Mouse (Mus musculus) kidney, postnatal 0 days (tissue): ENCODE measurements around the gene Inhbe. TPM values are rescaled to one million over a fixed set of nuclear protein-coding genes. Genes with fewer than 3 reads are reported as not detected.

ENCODE experiments used
- ATAC-seq: fragments of 200-750 bp; cut with Nextera tagmentation; replicated peaks from 2 replicates; pipeline ENCODE4 v1.8.0; 2017; ENCODE audit warnings: low read depth, moderate number of reproducible peaks, moderate TSS enrichment, moderate library complexity; ENCODE audit not compliant: low FRiP score
- DNase-seq: peaks from one replicate; pipeline ENCODE4 v3.0.0-alpha.2; 2016; ENCODE audit warnings: low spot score
- H3K27ac ChIP-seq: fragments of 300-500 bp; sonication (generic); 2 replicates; pipeline ENCODE4 v1.5.1; 2014; ENCODE audit warnings: mild to moderate bottlenecking
- H3K27me3 ChIP-seq: fragments of 300-500 bp; sonication (generic); 2 replicates; pipeline ENCODE4 v1.6.1; 2014; ENCODE audit warnings: low read length, mixed read lengths; ENCODE audit not compliant: insufficient read depth
- H3K36me3 ChIP-seq: fragments of 300-500 bp; sonication (generic); 2 replicates; pipeline ENCODE4 v1.6.1; 2014; ENCODE audit warnings: low read length, mixed read lengths; ENCODE audit not compliant: insufficient read depth
- H3K4me1 ChIP-seq: fragments of 300-500 bp; sonication (generic); replicated peaks from 2 replicates; pipeline ENCODE4 v1.6.1; 2014; ENCODE audit warnings: antibody characterized with exemption, low read length, mixed read lengths; ENCODE audit not compliant: insufficient read depth
- H3K4me2 ChIP-seq: fragments of 300-500 bp; sonication (generic); 2 replicates; pipeline ENCODE4 v1.6.1; 2014; ENCODE audit warnings: mild to moderate bottlenecking, low read length, moderate library complexity, mixed read lengths
- H3K4me3 ChIP-seq: fragments of 300-500 bp; sonication (generic); replicated peaks from 2 replicates; pipeline ENCODE4 v1.5.1; 2014; ENCODE audit warnings: low read depth, low read length
- H3K9ac ChIP-seq: fragments of 300-500 bp; sonication (generic); 2 replicates; pipeline ENCODE4 v1.6.1; 2014; ENCODE audit warnings: low read depth, low read length
- H3K9me3 ChIP-seq: fragments of 300-500 bp; sonication (generic); replicated peaks from 2 replicates; pipeline ENCODE4 v1.6.1; 2016; ENCODE audit warnings: low read length, inconsistent platforms, mixed read lengths
- CTCF ChIP-seq: IDR thresholded peaks from 2 replicates; pipeline ENCODE4 v1.5.1; 2016; ENCODE audit warnings: antibody characterized with exemption, low read depth, mild to moderate bottlenecking, moderate library complexity
- WGBS: fragments of 180-500 bp; shearing (Covaris S2); extraction: QIAGEN DNeasy Blood & Tissue Kit; methylation state at CpG from one replicate; pipeline ENCODE4 v1.1.7; 2014; 5-methylcytosine and 5-hydroxymethylcytosine counted together
- polyA plus RNA-seq: library from polyadenylated mRNA; unstranded; fragments of >200 nt; fragmentation: Nextera tagmentation; extraction: Ambion mirVana; gene quantifications from 2 replicates; pipeline ENCODE4 v1.2.1, GENCODE M21; 2015

The Inhbe gene
- polyA plus RNA-seq, result not detected in 2 replicates

GRCm38 (mm10) chr10:127353909-127354895 lies at the start of gene Inhbe:
Gene Inhbe, minus strand, starts transcription at chr10:127354411.
- DNase-seq (peak; percentile 55), ATAC-seq (no peak)
- H3K27ac ChIP-seq, result no peak within 1 kb of the TSS
- no peaks in the 10 kb centered on the region for H3K36me3 ChIP-seq
- 80% methylated on average over 18 of the region's 18 CpGs for WGBS
- no peak within 1 kb of the TSS for H3K4me3 ChIP-seq
- H3K4me1 ChIP-seq, result no peaks in the 10 kb centered on the region
- no peaks in the 10 kb centered on the region for H3K27me3 ChIP-seq
- no peak within 1 kb of the TSS for H3K9ac ChIP-seq
- H3K4me2 ChIP-seq, result no peak within 1 kb of the TSS
- H3K9me3 ChIP-seq, result no peaks in the 10 kb centered on the region
- TF ChIP-seq CTCF, result peak; percentile 70

GRCm38 (mm10) chr10:127391774-127392173 lies 37.6 kb upstream of the Inhbe start:
- Histone ChIP-seq H3K27ac (no peak overlapping the region), H3K4me2 (no peak overlapping the region), H3K9me3 (no peaks in the 10 kb centered on the region), H3K27me3 (no peaks in the 10 kb centered on the region), H3K4me1 (no peaks in the 10 kb centered on the region), H3K9ac (no peak overlapping the region), H3K36me3 (peaks cover 13% of the 10 kb centered on the region; the same call in 1 of the 2 replicates), H3K4me3 (no peak overlapping the region)
- peak; percentile 20; the same call in 1 of the 2 replicates for TF ChIP-seq CTCF
- no peak for DNase-seq
- ATAC-seq, result no peak
- 83% methylated on average over 6 of the region's 6 CpGs for WGBS

GRCm38 (mm10) chr10:127381743-127382134 lies 27.5 kb upstream of the Inhbe start:
- Histone ChIP-seq H3K4me1 (peaks cover 7% of the 10 kb centered on the region), H3K27ac (peak overlapping the region; percentile 97), H3K9ac (peak overlapping the region; percentile 98; the same call in 1 of the 2 replicates), H3K4me2 (peak overlapping the region; percentile 68), H3K9me3 (no peaks in the 10 kb centered on the region), H3K27me3 (no peaks in the 10 kb centered on the region), H3K36me3 (no peaks in the 10 kb centered on the region), H3K4me3 (peak overlapping the region; percentile 70)
- DNase-seq (peak; percentile 14), ATAC-seq (no peak)
- no peak for TF ChIP-seq CTCF
- 51% methylated on average over 2 of the region's 2 CpGs for WGBS

GRCm38 (mm10) chr10:127380767-127381742 lies 26.8 kb upstream of the Inhbe start:
- peaks cover 7% of the 10 kb centered on the region for H3K4me1 ChIP-seq
- H3K9ac ChIP-seq, result peak overlapping the region; percentile 98
- TF ChIP-seq CTCF, result peak; percentile 28; the same call in 1 of the 2 replicates
- WGBS, result under 1% methylated on average over 40 of the region's 79 CpGs
- DNase-seq, result peak; percentile 79
- H3K4me2 ChIP-seq, result peak overlapping the region; percentile 68
- H3K27me3 ChIP-seq, result no peaks in the 10 kb centered on the region
- peak; percentile 83 for ATAC-seq
- H3K27ac ChIP-seq, result peak overlapping the region; percentile 97
- no peaks in the 10 kb centered on the region for H3K36me3 ChIP-seq
- H3K9me3 ChIP-seq, result no peaks in the 10 kb centered on the region
- H3K4me3 ChIP-seq, result peak overlapping the region; percentile 70

GRCm38 (mm10) chr10:127380251-127380691 lies 26.1 kb upstream of the Inhbe start, which contains the start of gene R3hdm2:
Gene R3hdm2, plus strand, starts transcription at chr10:127380327.
- no peak for TF ChIP-seq CTCF
- ATAC-seq (peak; percentile 98), DNase-seq (peak; percentile 97)
- peak within 1 kb of the TSS; percentile 97 for H3K27ac ChIP-seq
- under 1% methylated on average over 33 of the region's 53 CpGs for WGBS
- H3K9ac ChIP-seq, result peak within 1 kb of the TSS; percentile 98
- no peaks in the 10 kb centered on the region for H3K36me3 ChIP-seq
- peak within 1 kb of the TSS; percentile 68 for H3K4me2 ChIP-seq
- peaks cover 7% of the 10 kb centered on the region for H3K4me1 ChIP-seq
- H3K4me3 ChIP-seq, result peak within 1 kb of the TSS; percentile 70
- no peaks in the 10 kb centered on the region for H3K27me3 ChIP-seq
- H3K9me3 ChIP-seq, result no peaks in the 10 kb centered on the region
